Mouse (Mus musculus) embryonic facial prominence, embryonic 15.5 days (tissue): ENCODE results near the gene Cacna1c. TPM values are rescaled to one million over a fixed set of nuclear protein-coding genes. Genes with fewer than 3 reads are reported as not detected.

Experiments used
- ATAC-seq: fragments of 200-750 bp; cut with Nextera tagmentation; 2 replicates; pipeline ENCODE4 v1.8.0; 2017; ENCODE audit warnings: low read depth, moderate TSS enrichment; ENCODE audit not compliant: insufficient number of reproducible peaks, low FRiP score, low TSS enrichment
- H3K27ac ChIP-seq: fragments of 300-500 bp; sonication (generic); replicated peaks from 2 replicates; pipeline ENCODE4 v1.5.1; 2015; ENCODE audit warnings: mild to moderate bottlenecking, inconsistent platforms
- H3K27me3 ChIP-seq: fragments of 300-500 bp; sonication (generic); 2 replicates; pipeline ENCODE4 v1.6.1; 2015; ENCODE audit warnings: inconsistent platforms
- H3K36me3 ChIP-seq: fragments of 300-500 bp; sonication (generic); 2 replicates; pipeline ENCODE4 v1.6.1; 2015; ENCODE audit warnings: mild to moderate bottlenecking, inconsistent platforms
- H3K4me1 ChIP-seq: fragments of 300-500 bp; sonication (generic); 2 replicates; pipeline ENCODE4 v1.6.1; 2015; ENCODE audit warnings: inconsistent platforms
- H3K4me2 ChIP-seq: fragments of 300-500 bp; sonication (generic); replicated peaks from 2 replicates; pipeline ENCODE4 v1.6.1; 2015; ENCODE audit warnings: mild to moderate bottlenecking, inconsistent platforms
- H3K4me3 ChIP-seq: fragments of 300-500 bp; sonication (generic); replicated peaks from 2 replicates; pipeline ENCODE4 v1.5.1; 2015; ENCODE audit warnings: mild to moderate bottlenecking, inconsistent platforms
- H3K9ac ChIP-seq: fragments of 300-500 bp; sonication (generic); 2 replicates; pipeline ENCODE4 v1.6.1; 2015; ENCODE audit warnings: inconsistent platforms
- H3K9me3 ChIP-seq: fragments of 300-500 bp; sonication (generic); replicated peaks from 2 replicates; pipeline ENCODE4 v1.6.1; 2016; ENCODE audit warnings: inconsistent platforms
- WGBS: fragments of 180-500 bp; shearing (Covaris S2); methylation state at CpG from one replicate; pipeline ENCODE4 v1.1.7; 2015; 5-methylcytosine and 5-hydroxymethylcytosine counted together
- polyA plus RNA-seq: library from polyadenylated mRNA; unstranded; fragments of >200 nt; fragmentation: Nextera tagmentation; extraction: Ambion mirVana; gene quantifications from 2 replicates; pipeline ENCODE4 v1.2.1, GENCODE M21; 2015

The Cacna1c gene
- polyA plus RNA-seq, 1 experiment from 2014 or later: 5.0 TPM

- ATAC-seq: no peak
- Histone ChIP-seq H3K9ac (no peak overlapping the region), H3K36me3 (no peaks in the 10 kb centered on the region), H3K9me3 (no peaks in the 10 kb centered on the region), H3K4me3 (no peak overlapping the region), H3K4me2 (no peak overlapping the region), H3K27me3 (no peaks in the 10 kb centered on the region), H3K27ac (no peak overlapping the region), H3K4me1 (no peaks in the 10 kb centered on the region)
- WGBS: 90% methylated on average over 1 of the region's 1 CpGs
These were observed 446.9 kb downstream of the Cacna1c start for GRCm38 (mm10) chr6:118749285-118749684.

- no peak overlapping the region for H3K9ac ChIP-seq
- H3K9me3 ChIP-seq: no peaks in the 10 kb centered on the region
- no peaks in the 10 kb centered on the region for H3K36me3 ChIP-seq
- H3K27me3 ChIP-seq: no peaks in the 10 kb centered on the region
- no peak overlapping the region for H3K27ac ChIP-seq
- H3K4me2 ChIP-seq: no peak overlapping the region
- no peak for ATAC-seq
- WGBS: 77% methylated on average over 6 of the region's 6 CpGs
- no peak overlapping the region for H3K4me3 ChIP-seq
- H3K4me1 ChIP-seq: no peaks in the 10 kb centered on the region
These were observed 453.5 kb downstream of the Cacna1c start for GRCm38 (mm10) chr6:118742701-118743100.

- 94% methylated on average over 14 of the region's 14 CpGs for WGBS
- Histone ChIP-seq H3K36me3 (no peaks in the 10 kb centered on the region), H3K9ac (no peak overlapping the region), H3K27me3 (no peaks in the 10 kb centered on the region), H3K4me3 (no peak overlapping the region), H3K27ac (no peak overlapping the region), H3K9me3 (no peaks in the 10 kb centered on the region), H3K4me2 (no peak overlapping the region), H3K4me1 (peaks cover 3% of the 10 kb centered on the region; the same call in 1 of the 2 replicates)
- ATAC-seq: no peak
These were observed 454.4 kb downstream of the Cacna1c start for GRCm38 (mm10) chr6:118741841-118742240.

GRCm38 (mm10) chr6:118739961-118740599, 456.1 kb downstream of the Cacna1c start:
- Histone ChIP-seq H3K4me2 (no peak overlapping the region), H3K4me3 (no peak overlapping the region), H3K9me3 (no peaks in the 10 kb centered on the region), H3K9ac (no peak overlapping the region), H3K36me3 (no peaks in the 10 kb centered on the region), H3K27me3 (no peaks in the 10 kb centered on the region), H3K27ac (no peak overlapping the region), H3K4me1 (peaks cover 5% of the 10 kb centered on the region; the same call in 1 of the 2 replicates)
- 64% methylated on average over 9 of the region's 9 CpGs for WGBS
- no peak for ATAC-seq

GRCm38 (mm10) chr6:118739344-118739743, 456.9 kb downstream of the Cacna1c start:
- 65% methylated on average over 4 of the region's 4 CpGs for WGBS
- ATAC-seq: no peak

GRCm38 (mm10) chr6:118738656-118739055, 457.6 kb downstream of the Cacna1c start:
- no peaks in the 10 kb centered on the region for H3K36me3 ChIP-seq
- H3K27me3 ChIP-seq: no peaks in the 10 kb centered on the region
- 54% methylated on average over 3 of the region's 3 CpGs for WGBS
- peaks cover 5% of the 10 kb centered on the region; the same call in 1 of the 2 replicates for H3K4me1 ChIP-seq
- H3K27ac ChIP-seq: no peak overlapping the region
- H3K4me2 ChIP-seq: no peak overlapping the region
- H3K9ac ChIP-seq: no peak overlapping the region
- no peak for ATAC-seq
- no peak overlapping the region for H3K4me3 ChIP-seq
- no peaks in the 10 kb centered on the region for H3K9me3 ChIP-seq

More at GRCm38 (mm10) chr6:118739344-118739743, 456.9 kb downstream of the Cacna1c start:
- Histone ChIP-seq H3K4me1 (peaks cover 5% of the 10 kb centered on the region; the same call in 1 of the 2 replicates), H3K9me3 (no peaks in the 10 kb centered on the region), H3K4me2 (no peak overlapping the region), H3K9ac (no peak overlapping the region), H3K36me3 (no peaks in the 10 kb centered on the region), H3K4me3 (no peak overlapping the region), H3K27me3 (no peaks in the 10 kb centered on the region), H3K27ac (no peak overlapping the region)

GRCm38 (mm10) chr6:118737078-118737477, 459.1 kb downstream of the Cacna1c start:
- H3K36me3 ChIP-seq: no peaks in the 10 kb centered on the region
- no peak overlapping the region for H3K27ac ChIP-seq
- 70% methylated on average over 6 of the region's 6 CpGs for WGBS
- H3K9ac ChIP-seq: no peak overlapping the region
- H3K27me3 ChIP-seq: no peaks in the 10 kb centered on the region
- H3K4me2 ChIP-seq: no peak overlapping the region
- H3K4me3 ChIP-seq: no peak overlapping the region
- ATAC-seq: peak; percentile 60; the same call in 1 of the 2 replicates
- H3K4me1 ChIP-seq: peaks cover 5% of the 10 kb centered on the region; the same call in 1 of the 2 replicates
- no peaks in the 10 kb centered on the region for H3K9me3 ChIP-seq

- no peak overlapping the region for H3K27ac ChIP-seq
- H3K9ac ChIP-seq: no peak overlapping the region
- H3K4me1 ChIP-seq: peaks cover 5% of the 10 kb centered on the region; the same call in 1 of the 2 replicates
- H3K27me3 ChIP-seq: no peaks in the 10 kb centered on the region
- H3K36me3 ChIP-seq: no peaks in the 10 kb centered on the region
- H3K9me3 ChIP-seq: no peaks in the 10 kb centered on the region
- 77% methylated on average over 7 of the region's 7 CpGs for WGBS
- no peak overlapping the region for H3K4me2 ChIP-seq
- no peak for ATAC-seq
- no peak overlapping the region for H3K4me3 ChIP-seq
These were observed 459.7 kb downstream of the Cacna1c start for GRCm38 (mm10) chr6:118736491-118736890.

- Histone ChIP-seq H3K4me1 (peaks cover 5% of the 10 kb centered on the region; the same call in 1 of the 2 replicates), H3K36me3 (peaks cover 5% of the 10 kb centered on the region; the same call in 1 of the 2 replicates), H3K27ac (no peak overlapping the region), H3K9me3 (no peaks in the 10 kb centered on the region), H3K27me3 (no peaks in the 10 kb centered on the region), H3K4me3 (no peak overlapping the region), H3K4me2 (no peak overlapping the region), H3K9ac (no peak overlapping the region)
- WGBS: 90% methylated on average over 3 of the region's 3 CpGs
- ATAC-seq: no peak
These were observed 461.1 kb downstream of the Cacna1c start for GRCm38 (mm10) chr6:118735145-118735544.

- no peaks in the 10 kb centered on the region for H3K27me3 ChIP-seq
- H3K36me3 ChIP-seq: peaks cover 18% of the 10 kb centered on the region; the same call in 1 of the 2 replicates
- peaks cover 3% of the 10 kb centered on the region; the same call in 1 of the 2 replicates for H3K4me1 ChIP-seq
- no peak for ATAC-seq
- 95% methylated on average over 3 of the region's 3 CpGs for WGBS
- 0 out of 2 replicates have a peak, but pooled peaks cover 4% of the 10 kb centered on the region for H3K9me3 ChIP-seq
- no peak overlapping the region for H3K4me2 ChIP-seq
- H3K27ac ChIP-seq: no peak overlapping the region
- no peak overlapping the region for H3K4me3 ChIP-seq
- no peak overlapping the region for H3K9ac ChIP-seq
These were observed 464.3 kb downstream of the Cacna1c start for GRCm38 (mm10) chr6:118731937-118732336.

- ATAC-seq: no peak
- Histone ChIP-seq H3K27me3 (no peaks in the 10 kb centered on the region), H3K27ac (no peak overlapping the region), H3K4me2 (no peak overlapping the region), H3K4me1 (no peaks in the 10 kb centered on the region), H3K36me3 (peaks cover 11% of the 10 kb centered on the region; the same call in 1 of the 2 replicates), H3K4me3 (no peak overlapping the region), H3K9me3 (0 out of 2 replicates have a peak, but pooled peaks cover 4% of the 10 kb centered on the region), H3K9ac (no peak overlapping the region)
- 75% methylated on average over 4 of the region's 4 CpGs for WGBS
These were observed 471.3 kb downstream of the Cacna1c start for GRCm38 (mm10) chr6:118724908-118725307.
